Mouse (Mus musculus) splenic B cell, adult 2 months (primary cell): ENCODE measurements around the gene Klra2.
"Not testable (repeated sequence)": the region's sequence is repeated elsewhere in the genome, so short reads cannot be mapped to it uniquely, and the experiment has no call there.

ENCODE experiments used
- DNase-seq: peaks from one replicate; pipeline ENCODE4 v3.0.0-alpha.2; 2011; ENCODE audit warnings: low read depth, low spot score
- H3K27me3 ChIP-seq: 2 replicates; pipeline ENCODE4 v1.6.1; 2012; ENCODE audit warnings: mild to moderate bottlenecking, low read length, moderate library complexity, mixed read lengths; ENCODE audit not compliant: control insufficient read depth, poor library complexity, insufficient read depth, severe bottlenecking
- H3K36me3 ChIP-seq: 2 replicates; pipeline ENCODE4 v1.6.1; 2012; ENCODE audit warnings: mild to moderate bottlenecking, low read length, moderate library complexity, mixed read lengths; ENCODE audit not compliant: control insufficient read depth, poor library complexity, insufficient read depth, severe bottlenecking

The Klra2 gene

GRCm38 (mm10) chr6:131247206-131247605 is at the start of gene Klra2:
Gene Klra2 (minus strand): TSS chr6:131247362.
- H3K27me3 ChIP-seq, result no peaks in the 10 kb centered on the region
- no peaks in the 10 kb centered on the region for H3K36me3 ChIP-seq
- no peak for DNase-seq

GRCm38 (mm10) chr6:131294435-131295112 is 47.4 kb upstream of the Klra2 start:
- no peak for DNase-seq
- Histone ChIP-seq H3K27me3 (no peaks in the 10 kb centered on the region), H3K36me3 (no peaks in the 10 kb centered on the region)

- H3K36me3 ChIP-seq, result no peaks in the 10 kb centered on the region
- H3K27me3 ChIP-seq, result no peaks in the 10 kb centered on the region
- peak; percentile 36 for DNase-seq
Measured at GRCm38 (mm10) chr6:131293916-131294315, 46.8 kb upstream of the Klra2 start.

GRCm38 (mm10) chr6:131292991-131293788 is 46.0 kb upstream of the Klra2 start, which contains the start of gene Magohb:
Gene Magohb (minus strand): TSS chr6:131293244.
- H3K27me3 ChIP-seq, result no peaks in the 10 kb centered on the region
- no peaks in the 10 kb centered on the region for H3K36me3 ChIP-seq
- DNase-seq, result peak; percentile 89

- no peak for DNase-seq
Measured at GRCm38 (mm10) chr6:131292276-131292990, 45.3 kb upstream of the Klra2 start.

GRCm38 (mm10) chr6:131290430-131290829 is 43.3 kb upstream of the Klra2 start:
- DNase-seq, result peak; percentile 66

More at GRCm38 (mm10) chr6:131292276-131292990, 45.3 kb upstream of the Klra2 start:
- H3K27me3 ChIP-seq, result no peaks in the 10 kb centered on the region
- peaks cover 2% of the 10 kb centered on the region; the same call in 1 of the 2 replicates for H3K36me3 ChIP-seq

GRCm38 (mm10) chr6:131278160-131278559 is 31.0 kb upstream of the Klra2 start:
- DNase-seq, H3K36me3 ChIP-seq, H3K27me3 ChIP-seq: not testable (repeated sequence)

More at GRCm38 (mm10) chr6:131290430-131290829, 43.3 kb upstream of the Klra2 start:
- Histone ChIP-seq H3K36me3 (peaks cover 3% of the 10 kb centered on the region; the same call in 1 of the 2 replicates), H3K27me3 (no peaks in the 10 kb centered on the region)

GRCm38 (mm10) chr6:131276659-131277058 is 29.5 kb upstream of the Klra2 start:
- DNase-seq, result no peak
- Histone ChIP-seq H3K27me3 (no peaks in the 10 kb centered on the region), H3K36me3 (no peaks in the 10 kb centered on the region)

- H3K36me3 ChIP-seq, result no peaks in the 10 kb centered on the region
- no peaks in the 10 kb centered on the region for H3K27me3 ChIP-seq
- no peak for DNase-seq
Measured at GRCm38 (mm10) chr6:131272311-131272710, 25.1 kb upstream of the Klra2 start.

GRCm38 (mm10) chr6:131270312-131270711 is 23.1 kb upstream of the Klra2 start:
- no peaks in the 10 kb centered on the region for H3K36me3 ChIP-seq
- no peak for DNase-seq
- H3K27me3 ChIP-seq, result no peaks in the 10 kb centered on the region

- DNase-seq, result peak; percentile 51
- Histone ChIP-seq H3K27me3 (no peaks in the 10 kb centered on the region), H3K36me3 (no peaks in the 10 kb centered on the region)
Measured at GRCm38 (mm10) chr6:131269599-131269998, 22.4 kb upstream of the Klra2 start.

GRCm38 (mm10) chr6:131264175-131264574 is 17.0 kb upstream of the Klra2 start:
- H3K27me3 ChIP-seq, result no peaks in the 10 kb centered on the region
- H3K36me3 ChIP-seq, result no peaks in the 10 kb centered on the region
- no peak for DNase-seq

- Histone ChIP-seq H3K27me3 (no peaks in the 10 kb centered on the region), H3K36me3 (no peaks in the 10 kb centered on the region)
- DNase-seq, result no peak
Measured at GRCm38 (mm10) chr6:131262778-131263177, 15.6 kb upstream of the Klra2 start.

- Histone ChIP-seq H3K27me3 (no peaks in the 10 kb centered on the region), H3K36me3 (no peaks in the 10 kb centered on the region)
- no peak for DNase-seq
Measured at GRCm38 (mm10) chr6:131262009-131262408, 14.8 kb upstream of the Klra2 start.

GRCm38 (mm10) chr6:131245081-131245480 is 2.1 kb downstream of the Klra2 start:
- H3K36me3 ChIP-seq, result no peaks in the 10 kb centered on the region
- no peak for DNase-seq
- H3K27me3 ChIP-seq, result no peaks in the 10 kb centered on the region
